Mouse (Mus musculus): ENCODE results near the gene Fam20a.
"Not testable (repeated sequence)": the region's sequence is repeated elsewhere in the genome, so short reads cannot be mapped to it uniquely, and the experiment has no call there.

The Fam20a gene

DNA sequence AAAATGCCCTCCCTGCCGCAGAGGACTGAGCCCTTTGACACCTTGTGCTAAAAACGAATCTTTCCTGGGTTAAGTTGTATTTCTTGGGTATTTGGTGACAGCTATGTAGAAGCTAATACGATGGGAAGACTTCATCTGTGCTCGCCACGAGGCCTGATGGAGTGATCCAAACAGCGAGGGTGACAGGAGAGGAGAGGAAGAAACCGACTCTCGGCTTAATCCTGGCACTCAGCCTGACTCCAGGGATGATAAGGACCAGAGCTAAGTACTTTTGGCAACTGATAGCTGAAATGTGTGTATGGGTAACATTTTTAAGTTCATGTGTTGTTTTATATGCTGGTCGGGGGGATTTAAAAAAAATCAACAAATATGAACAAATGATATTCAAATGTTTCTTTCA, 41.1 kb downstream of the Fam20a start:
- no peak for DNase-seq (ENCODE audit: low spot score)

DNA sequence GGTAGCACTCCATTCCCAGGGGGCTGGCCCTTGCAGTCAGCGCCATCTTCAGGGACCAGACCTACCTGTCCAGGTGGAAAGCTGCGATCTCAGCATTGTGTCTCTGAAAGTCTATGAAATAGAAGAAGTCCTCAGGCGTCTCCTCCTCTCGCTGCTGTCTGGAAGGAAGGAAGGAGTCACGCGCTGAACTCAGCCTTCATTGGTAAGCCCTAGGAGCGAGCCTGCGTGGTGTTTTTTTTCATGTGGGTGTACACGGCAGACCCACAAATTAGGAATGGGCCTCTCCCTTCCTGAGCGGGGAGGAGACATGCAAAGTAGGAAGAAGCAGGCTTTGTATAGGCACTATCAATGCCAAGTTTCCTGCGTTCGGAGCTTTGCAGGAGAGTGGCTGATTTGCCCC, 43.8 kb downstream of the Fam20a start:
- no peak for DNase-seq (ENCODE audit: low spot score)

DNA sequence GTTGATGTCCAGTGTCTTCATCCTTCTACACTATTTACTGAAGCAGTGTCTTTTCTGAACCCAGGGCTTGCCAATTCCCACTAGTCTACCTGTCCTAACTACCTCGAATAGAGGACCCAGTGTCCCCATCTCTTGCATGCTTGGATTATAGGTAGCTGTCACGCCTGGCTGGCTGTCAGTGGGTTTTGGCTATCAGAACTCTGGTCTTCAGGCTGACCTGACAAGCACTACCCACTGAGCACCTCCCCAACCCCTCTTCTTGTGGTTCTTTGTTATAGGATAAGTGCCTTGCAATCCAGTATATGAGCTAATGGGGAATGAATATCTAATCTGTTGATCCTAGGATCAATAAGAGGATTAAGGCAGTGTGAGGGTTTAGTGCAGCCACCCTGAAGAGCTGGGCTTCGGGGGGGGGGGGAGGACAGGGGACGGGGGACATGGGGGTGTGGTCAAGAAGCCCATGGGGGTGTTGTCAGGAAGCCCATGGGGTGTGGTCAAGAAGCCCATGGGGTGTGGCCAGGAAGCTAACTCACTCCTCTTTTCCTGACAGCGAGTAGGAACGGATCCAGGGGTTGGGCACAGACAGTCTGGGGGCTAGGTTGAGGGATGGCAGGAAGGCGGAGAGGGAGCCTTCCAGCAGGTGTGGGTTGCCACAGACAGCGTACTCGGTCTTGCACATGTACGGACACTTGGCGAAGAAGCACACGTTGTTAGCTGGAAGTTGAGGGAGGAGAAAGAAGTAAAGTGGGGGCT, 45.3 kb downstream of the Fam20a start:
- no peak for DNase-seq (ENCODE audit: low spot score)

DNA sequence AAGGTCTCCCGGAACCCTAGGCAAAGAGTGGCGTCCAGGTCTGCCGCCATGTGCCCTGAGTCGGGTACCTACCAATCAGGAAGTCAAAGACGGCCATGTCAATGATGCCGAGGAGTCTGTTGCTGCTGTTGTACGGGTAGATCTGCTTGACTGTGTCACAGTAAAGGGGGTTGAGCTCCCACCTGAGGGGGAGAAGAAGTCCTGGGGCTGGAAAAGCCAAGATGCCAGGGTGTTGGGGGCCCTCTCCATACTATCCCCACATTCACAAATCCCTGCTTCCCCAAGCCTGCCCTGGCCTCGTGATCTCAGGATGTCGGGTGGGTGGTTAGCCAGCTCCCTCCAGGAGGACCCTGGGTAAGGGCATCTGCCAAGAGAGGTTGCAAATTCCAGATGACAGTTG, 46.3 kb downstream of the Fam20a start:
- no peak for DNase-seq (ENCODE audit: low spot score)

GRCm38 (mm10) chr11:109675208-109675607, 46.9 kb downstream of the Fam20a start:
- DNase-seq (ENCODE audit: low spot score): no peak

DNA sequence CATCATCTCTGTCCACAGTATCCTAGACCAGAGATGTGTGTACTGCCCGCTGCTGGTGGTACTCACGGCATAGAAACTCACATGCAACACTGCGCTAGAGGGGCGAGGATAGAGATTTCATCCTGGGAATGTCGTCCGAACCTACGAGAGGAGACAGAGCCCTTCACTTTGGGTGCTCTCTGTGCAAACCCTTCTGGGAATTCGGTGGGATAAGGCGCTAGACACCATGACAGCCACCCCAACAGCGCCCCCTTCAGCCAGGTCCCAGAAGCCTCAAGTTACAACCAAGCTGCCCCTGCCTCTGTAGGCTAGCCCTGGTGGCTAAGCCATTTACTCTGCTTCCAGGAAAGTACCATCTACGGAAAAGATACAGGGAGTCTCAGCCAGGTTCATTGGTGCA, 47.5 kb downstream of the Fam20a start:
- no peak for DNase-seq (ENCODE audit: low spot score)

- DNase-seq (ENCODE audit: low spot score): no peak
Observed at GRCm38 (mm10) chr11:109673741-109674140, 48.3 kb downstream of the Fam20a start.

DNA sequence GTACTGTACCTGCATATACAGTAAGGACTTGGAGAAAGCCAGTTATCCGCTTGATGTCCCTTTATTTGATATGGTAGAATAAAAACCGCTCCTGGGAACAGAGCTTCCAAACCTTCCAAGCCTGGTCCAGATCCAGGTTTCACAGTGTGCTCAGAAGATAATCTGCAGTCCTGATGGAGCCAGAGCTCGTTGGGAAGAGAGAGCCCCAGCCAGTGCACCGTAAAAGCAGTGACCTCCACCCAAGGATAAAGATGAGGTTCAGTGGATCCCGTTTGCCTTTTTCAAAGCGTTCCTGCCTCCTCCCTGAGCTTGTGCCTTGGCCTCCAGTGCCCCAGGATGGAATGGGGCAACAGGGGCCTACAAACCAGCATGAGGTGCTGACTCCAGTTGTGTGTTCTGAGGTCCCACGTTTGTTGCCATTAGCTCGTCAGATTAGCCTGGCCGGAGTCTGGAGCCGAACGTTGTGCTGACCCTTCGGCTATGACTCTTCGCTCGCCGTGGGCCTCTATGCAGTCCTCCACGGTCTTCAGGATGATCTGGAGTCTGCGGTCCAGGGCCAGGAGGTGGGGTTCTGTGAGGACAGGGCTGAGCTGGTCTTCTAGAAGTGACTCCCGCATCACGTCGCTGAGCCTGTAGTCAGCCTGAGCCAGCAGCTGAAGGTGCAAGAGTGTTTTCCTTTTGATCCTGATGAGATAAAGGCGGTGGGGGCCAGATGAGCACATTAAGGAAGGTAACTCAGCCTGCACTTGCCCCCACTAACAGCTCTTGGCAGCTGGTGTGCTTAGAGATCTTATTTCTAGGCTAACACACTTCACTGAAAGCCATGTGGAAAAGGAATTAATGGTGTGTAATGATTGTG, 49.0 kb downstream of the Fam20a start:
- peak; percentile 28 for DNase-seq (ENCODE audit: low spot score)

- no peak for DNase-seq (ENCODE audit: low spot score)
Observed at GRCm38 (mm10) chr11:109672396-109672795, 49.7 kb downstream of the Fam20a start.

DNA sequence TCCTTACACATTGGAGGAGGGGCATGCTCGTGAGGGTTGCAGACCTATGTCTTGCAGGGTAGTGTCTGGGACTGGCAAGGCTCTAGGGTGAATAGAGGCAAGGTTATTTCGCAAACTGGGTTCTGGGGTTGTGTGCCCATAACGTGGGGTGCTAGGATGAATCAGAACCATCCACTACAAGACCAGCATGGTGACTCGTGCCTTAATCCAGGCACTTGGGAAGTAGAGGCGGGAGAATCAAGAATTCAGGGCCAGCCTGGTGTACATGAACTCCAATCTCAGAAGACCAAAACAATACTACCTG, 50.1 kb downstream of the Fam20a start:
- DNase-seq (ENCODE audit: low spot score): no peak

DNA sequence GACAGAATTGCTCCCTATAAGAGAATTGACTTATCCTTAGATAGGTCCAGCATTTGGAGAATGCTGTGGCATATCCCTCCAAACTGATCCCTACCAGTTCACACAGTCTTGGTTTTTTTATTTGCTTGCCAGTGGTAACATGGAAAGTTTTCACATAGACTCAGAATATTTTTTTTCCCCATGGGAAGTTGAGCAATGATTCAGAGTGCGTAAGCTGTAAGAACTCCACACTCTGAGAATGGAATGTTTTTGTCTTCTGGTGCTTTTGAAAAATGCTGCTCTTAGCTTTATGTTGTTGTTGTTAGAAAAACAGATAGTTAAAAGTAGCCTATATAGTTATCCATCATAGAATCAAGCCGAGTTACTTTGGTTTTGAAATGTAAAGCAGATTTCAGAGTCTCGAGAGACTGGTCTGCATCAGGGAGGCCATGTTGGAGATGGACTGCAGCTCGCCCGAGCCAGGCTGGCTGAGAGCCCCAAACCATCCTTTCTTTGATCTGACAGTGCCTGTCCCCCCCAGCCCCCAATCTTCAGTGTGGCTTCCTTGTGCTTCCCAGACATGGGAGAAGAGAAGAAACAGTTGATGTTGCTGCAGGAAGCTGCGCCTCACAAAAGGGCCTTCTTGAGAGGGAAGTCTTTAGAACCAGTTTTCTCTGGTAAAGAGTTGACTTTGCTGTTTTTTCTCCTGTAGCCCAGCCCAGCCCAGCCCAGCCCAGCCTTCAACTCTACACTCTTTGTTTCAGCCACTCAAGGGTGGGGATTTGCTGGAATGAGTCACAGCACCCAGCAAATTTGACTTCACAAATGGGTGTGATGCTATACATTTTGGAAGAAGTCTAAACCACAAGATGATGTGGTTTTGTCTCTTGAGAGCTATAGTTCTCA, 50.7 kb downstream of the Fam20a start:
- DNase-seq (ENCODE audit: low spot score): no peak

GRCm38 (mm10) chr11:109670026-109670916, 51.8 kb downstream of the Fam20a start:
- no peak for DNase-seq (ENCODE audit: low spot score)

DNA sequence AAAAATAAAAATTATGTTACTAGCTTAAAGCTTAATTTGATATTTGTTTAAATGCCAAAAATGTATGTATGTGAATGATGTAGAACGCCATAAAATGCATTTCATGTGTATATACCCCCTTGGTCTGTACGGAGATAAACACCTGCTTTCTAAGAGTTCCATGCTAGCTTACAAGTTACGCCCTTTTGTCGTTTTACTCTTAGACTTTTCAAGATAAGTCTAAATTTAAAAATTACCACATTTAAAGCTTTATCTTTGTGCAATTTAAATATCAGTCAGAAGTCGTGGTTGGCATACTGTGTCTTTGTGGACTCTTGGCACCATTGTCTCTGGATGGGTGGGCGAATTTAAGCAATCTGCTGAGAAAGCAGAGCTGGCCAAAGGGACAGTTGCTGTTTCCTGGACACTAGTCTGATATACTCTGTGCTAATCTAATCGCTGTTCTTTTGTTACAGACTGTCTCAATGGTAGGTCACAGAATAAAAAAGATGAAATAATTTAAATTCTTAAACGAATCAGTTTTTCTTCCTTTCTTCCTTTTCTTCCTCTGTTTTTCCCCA, 52.9 kb downstream of the Fam20a start:
- no peak for DNase-seq (ENCODE audit: low spot score)

DNA sequence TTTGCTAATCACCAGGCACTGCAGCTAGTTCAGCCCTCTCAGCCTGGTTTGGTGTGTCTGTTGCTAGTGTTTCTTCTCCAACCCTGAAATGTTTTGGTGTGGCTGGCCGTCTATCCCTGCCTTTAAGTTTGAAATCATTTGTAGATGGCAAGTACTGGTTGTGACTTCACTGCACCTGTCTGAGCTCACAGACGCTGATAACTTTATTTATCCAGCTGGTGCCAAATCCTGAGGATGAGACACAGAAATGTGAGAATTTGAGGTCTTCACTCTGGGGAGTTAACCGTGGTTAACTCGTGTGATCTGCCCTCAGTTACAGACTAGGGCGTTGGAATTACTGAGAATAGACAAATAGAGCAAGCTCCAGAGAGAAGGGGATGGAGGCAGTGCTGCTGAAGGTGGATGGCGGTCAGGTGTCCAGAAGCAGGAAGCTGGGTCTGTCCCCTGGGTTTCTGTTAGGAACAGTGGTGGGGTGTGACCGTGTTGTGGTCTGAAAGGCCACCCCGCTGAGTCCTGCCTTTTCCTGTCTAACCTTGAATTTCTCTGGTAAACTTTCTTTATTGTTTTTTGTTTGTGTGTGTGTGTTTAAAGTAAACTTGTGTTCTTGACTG, 53.9 kb downstream of the Fam20a start:
- DNase-seq (ENCODE audit: low spot score): no peak

- DNase-seq (ENCODE audit: low spot score): peak; percentile 46
Observed at GRCm38 (mm10) chr11:109667371-109667770, 54.7 kb downstream of the Fam20a start.

- DNase-seq (ENCODE audit: low spot score): no peak
Observed at GRCm38 (mm10) chr11:109666411-109666810, 55.7 kb downstream of the Fam20a start.

DNA sequence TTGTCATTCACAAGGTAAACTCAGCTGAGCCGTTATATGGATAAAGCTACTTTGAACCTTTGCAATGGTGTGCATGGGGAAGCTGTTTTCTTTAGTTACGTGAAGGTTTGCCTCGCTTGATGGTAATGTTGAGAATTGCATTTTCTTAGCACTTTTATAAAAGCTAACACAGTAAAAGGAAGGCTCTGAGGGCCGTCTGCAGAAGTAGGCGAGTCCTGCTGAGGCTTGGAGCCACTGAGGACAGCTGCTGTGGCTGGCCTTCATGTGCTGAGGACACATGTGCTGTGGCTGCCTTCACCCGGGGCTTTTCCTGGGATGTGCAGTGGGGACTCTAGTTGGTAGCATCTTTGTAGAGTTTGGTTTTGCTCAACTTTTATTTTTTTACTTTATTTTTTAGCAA, 56.7 kb downstream of the Fam20a start:
- no peak for DNase-seq (ENCODE audit: low spot score)

GRCm38 (mm10) chr11:109664293-109664692, 57.8 kb downstream of the Fam20a start:
- DNase-seq (ENCODE audit: low spot score): no peak

GRCm38 (mm10) chr11:109660526-109660925, 61.6 kb downstream of the Fam20a start:
- DNase-seq (ENCODE audit: low spot score): not testable (repeated sequence)

DNA sequence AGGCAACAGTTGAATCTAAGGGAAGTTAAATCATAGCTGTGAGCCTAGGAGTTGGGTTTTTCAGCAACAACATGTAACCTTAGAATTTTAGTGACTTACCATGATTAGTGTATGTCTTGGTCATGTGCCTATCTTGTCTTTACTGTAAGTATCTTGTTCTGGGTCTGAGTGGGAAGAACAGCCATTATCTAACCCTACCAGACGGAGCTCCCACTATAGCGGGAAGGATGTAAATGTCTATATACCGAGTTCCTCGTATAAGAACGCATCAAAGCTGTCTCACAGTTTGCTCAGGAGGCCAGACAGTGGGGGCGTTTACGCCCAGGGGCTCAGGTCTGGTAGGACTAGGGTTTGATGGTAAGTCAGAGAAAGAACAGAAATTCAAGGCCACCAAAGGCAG, 65.8 kb downstream of the Fam20a start:
- no peak for DNase-seq (ENCODE audit: low spot score)

DNA sequence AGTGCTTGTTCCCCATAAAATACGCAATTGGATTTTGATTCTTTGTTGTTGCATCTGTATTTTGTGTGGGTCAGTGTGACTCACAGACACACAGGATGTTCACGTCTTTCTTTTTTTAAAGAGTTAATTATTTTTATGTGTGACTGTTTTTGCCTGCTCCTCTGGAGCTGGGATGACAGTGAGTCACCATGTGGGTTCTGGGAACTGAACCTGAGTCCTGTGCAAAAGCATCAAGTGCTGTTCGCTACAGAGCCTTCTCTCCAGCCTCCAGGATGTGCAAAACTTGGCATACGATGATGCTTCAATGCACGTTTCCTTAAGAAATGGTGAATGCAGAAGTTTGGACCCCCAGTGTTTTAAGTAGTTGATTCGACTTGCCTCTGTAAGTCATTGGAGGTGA, 67.5 kb downstream of the Fam20a start:
- DNase-seq (ENCODE audit: low spot score): no peak

Measured in ovary, adult 18-20 months (tissue).